Mouse (Mus musculus) liver, postnatal 0 days (tissue): ENCODE data around the gene Olfr695. TPM values are rescaled to one million over a fixed set of nuclear protein-coding genes. Genes with fewer than 3 reads are reported as not detected.
"Not testable (repeated sequence)": the region's sequence is repeated elsewhere in the genome, so short reads cannot be mapped to it uniquely, and the experiment has no call there.

Experiments
- ATAC-seq: fragments of 200-750 bp; cut with Nextera tagmentation; 2 replicates; pipeline ENCODE4 v1.8.0; 2017; ENCODE audit warnings: mild to moderate bottlenecking, moderate library complexity
- DNase-seq: peaks from one replicate; pipeline ENCODE4 v3.0.0-alpha.2; 2016
- H3K27ac ChIP-seq: fragments of 300-500 bp; sonication (generic); 2 replicates; pipeline ENCODE4 v1.5.1; 2014; ENCODE audit warnings: antibody characterized with exemption, moderate library complexity, mild to moderate bottlenecking, low read depth
- H3K27me3 ChIP-seq: fragments of 300-500 bp; sonication (generic); 2 replicates; pipeline ENCODE4 v1.6.1; 2014; ENCODE audit warnings: low read length, control low read depth, mixed read lengths; ENCODE audit not compliant: insufficient read depth
- H3K36me3 ChIP-seq: fragments of 300-500 bp; sonication (generic); replicated peaks from 2 replicates; pipeline ENCODE4 v1.6.1; 2014; ENCODE audit warnings: mild to moderate bottlenecking, control low read depth, low read length, moderate library complexity, mixed read lengths; ENCODE audit not compliant: insufficient read depth
- H3K4me1 ChIP-seq: fragments of 300-500 bp; sonication (generic); 2 replicates; pipeline ENCODE4 v1.6.1; 2014; ENCODE audit warnings: antibody characterized with exemption, mild to moderate bottlenecking, control low read depth; ENCODE audit not compliant: insufficient read depth
- H3K4me2 ChIP-seq: fragments of 300-500 bp; sonication (generic); 2 replicates; pipeline ENCODE4 v1.6.1; 2014; ENCODE audit warnings: low read depth, mild to moderate bottlenecking, low read length, moderate library complexity, mixed read lengths
- H3K4me3 ChIP-seq: fragments of 300-500 bp; sonication (generic); 2 replicates; pipeline ENCODE4 v1.5.1; 2014; ENCODE audit warnings: low read depth, low read length
- H3K9ac ChIP-seq: fragments of 300-500 bp; sonication (generic); replicated peaks from 2 replicates; pipeline ENCODE4 v1.6.1; 2014; ENCODE audit warnings: mild to moderate bottlenecking, moderate library complexity
- H3K9me3 ChIP-seq: fragments of 300-500 bp; sonication (generic); 2 replicates; pipeline ENCODE4 v1.6.1; 2016; ENCODE audit warnings: mild to moderate bottlenecking, control low read depth, low read length, mixed read lengths
- CTCF ChIP-seq: sonication (generic); IDR thresholded peaks from 2 replicates; pipeline ENCODE4 v1.5.1; 2016; ENCODE audit warnings: antibody characterized with exemption, low read depth
- EP300 ChIP-seq: IDR thresholded peaks from 2 replicates; pipeline ENCODE4 v1.6.1; 2016; ENCODE audit warnings: antibody characterized with exemption, low read depth, mild to moderate bottlenecking
- WGBS: fragments of 180-500 bp; shearing (Covaris S2); extraction: QIAGEN DNeasy Blood & Tissue Kit; methylation state at CpG from one replicate; pipeline ENCODE4 v1.1.7; 2014; ENCODE audit not compliant: insufficient replicate concordance; 5-methylcytosine and 5-hydroxymethylcytosine counted together
- polyA plus RNA-seq: library from polyadenylated mRNA; unstranded; fragments of >200 nt; fragmentation: Nextera tagmentation; extraction: Ambion mirVana; gene quantifications from 2 replicates; pipeline ENCODE4 v1.2.1, GENCODE M21; 2015

The Olfr695 gene
- polyA plus RNA-seq, result not detected in 2 replicates

DNA sequence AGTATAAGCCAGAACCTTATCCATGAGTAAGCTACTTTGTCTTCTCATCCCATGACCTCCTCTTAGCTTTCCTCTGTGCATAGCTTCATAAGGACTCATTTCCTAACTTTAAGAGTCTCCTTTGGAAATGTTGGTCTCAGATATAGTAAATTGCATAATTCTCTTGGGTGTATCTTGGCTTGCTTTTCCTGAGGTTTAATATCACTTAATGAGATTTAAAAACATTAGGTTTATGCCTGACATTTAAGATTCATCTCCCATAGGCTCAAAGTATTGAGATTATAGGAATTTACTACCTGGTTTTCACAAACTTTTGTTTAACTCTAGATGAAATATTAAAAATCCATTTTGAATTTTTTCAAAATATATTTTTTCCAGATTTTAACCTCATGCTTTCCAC is at the start of gene Olfr695:
Gene Olfr695, minus strand, starts transcription at position 101 of the 400 bp plus-strand sequence.
- TF ChIP-seq EP300 (no peak), CTCF (no peak)
- Histone ChIP-seq H3K9ac (no peak within 1 kb of the TSS), H3K36me3 (no peaks in the 10 kb centered on the region), H3K27ac (no peak within 1 kb of the TSS), H3K4me3 (no peak within 1 kb of the TSS), H3K4me1 (no peaks in the 10 kb centered on the region), H3K27me3 (no peaks in the 10 kb centered on the region), H3K4me2 (no peak within 1 kb of the TSS), H3K9me3 (no peaks in the 10 kb centered on the region)
- no peak for ATAC-seq
- no peak for DNase-seq

DNA sequence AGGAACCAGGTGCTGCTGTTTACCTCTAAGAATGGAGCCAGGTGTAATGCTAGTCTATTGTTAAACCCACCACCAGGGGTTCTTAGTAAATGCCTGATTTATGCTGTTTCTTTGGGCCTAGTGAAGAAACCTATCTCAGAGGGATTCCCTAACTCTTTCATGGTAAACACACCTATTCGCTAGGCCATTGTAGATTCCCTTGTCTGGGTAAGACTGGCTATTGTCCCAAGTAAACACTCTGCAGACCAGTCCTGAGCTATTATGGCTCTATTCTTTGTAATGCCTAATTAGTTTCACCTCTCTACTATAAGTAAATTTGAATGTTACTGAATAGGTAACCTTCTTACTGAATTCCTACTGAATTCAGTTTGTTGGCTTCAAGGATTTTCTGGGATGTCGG is 44.8 kb upstream of the Olfr695 start:
- H3K36me3 ChIP-seq, H3K27me3 ChIP-seq, H3K27ac ChIP-seq, DNase-seq, ATAC-seq, H3K4me1 ChIP-seq, H3K4me3 ChIP-seq, H3K9ac ChIP-seq, H3K9me3 ChIP-seq, H3K4me2 ChIP-seq: not testable (repeated sequence)
- WGBS, result 85% methylated on average over 2 of the region's 2 CpGs

DNA sequence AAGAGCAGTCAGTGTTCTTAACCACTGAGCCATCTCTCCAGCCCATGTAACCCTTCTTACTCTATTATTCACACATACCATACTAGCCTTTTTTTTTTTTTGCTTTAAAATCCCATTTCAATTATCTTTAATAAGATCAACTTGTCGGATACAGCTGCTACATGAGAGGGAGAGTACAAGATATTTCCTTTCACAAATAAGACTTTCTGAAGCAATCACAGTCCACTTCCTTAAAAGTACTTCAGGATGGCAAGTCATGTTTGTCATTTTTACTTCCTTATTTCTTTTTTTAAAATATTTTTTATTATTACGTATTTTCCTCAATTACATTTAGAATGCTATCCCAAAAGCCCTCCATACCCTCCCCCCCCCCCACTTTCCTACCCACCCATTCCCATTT is 42.6 kb upstream of the Olfr695 start:
- Histone ChIP-seq H3K4me2 (no peak overlapping the region), H3K27ac (no peak overlapping the region), H3K4me1 (no peaks in the 10 kb centered on the region), H3K4me3 (no peak overlapping the region), H3K9me3 (no peaks in the 10 kb centered on the region), H3K27me3 (no peaks in the 10 kb centered on the region), H3K9ac (no peak overlapping the region), H3K36me3 (no peaks in the 10 kb centered on the region)
- DNase-seq, result no peak
- ATAC-seq, result no peak
- 51% methylated on average over 2 of the region's 2 CpGs for WGBS
- TF ChIP-seq EP300, result no peak
- no peak for TF ChIP-seq CTCF

DNA sequence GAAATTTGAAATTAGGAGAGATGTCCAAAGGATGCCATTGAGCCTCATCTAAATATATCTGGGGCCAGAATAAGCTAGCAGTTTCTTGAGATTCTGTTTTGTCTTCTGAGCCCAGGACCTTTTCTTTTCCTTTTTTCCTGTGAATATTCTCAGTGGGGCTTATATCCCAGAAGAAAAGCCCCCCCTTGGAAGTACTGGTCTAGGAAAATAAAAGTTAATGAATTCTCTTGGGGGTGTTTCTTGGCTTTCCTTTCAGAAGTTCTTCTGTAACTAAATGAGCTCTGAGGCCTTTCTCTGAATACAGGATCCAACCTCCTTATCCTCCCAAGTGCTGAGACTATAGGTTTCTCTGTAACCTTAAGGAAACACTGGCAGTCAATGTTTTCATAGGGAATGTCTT is 39.1 kb upstream of the Olfr695 start, which contains the start of gene Olfr698:
Gene Olfr698, minus strand, starts transcription at position 101 of the 400 bp plus-strand sequence.
- Histone ChIP-seq H3K36me3 (no peaks in the 10 kb centered on the region), H3K4me1 (no peaks in the 10 kb centered on the region), H3K27me3 (no peaks in the 10 kb centered on the region), H3K27ac (no peak within 1 kb of the TSS), H3K4me3 (no peak within 1 kb of the TSS), H3K9ac (no peak within 1 kb of the TSS), H3K9me3 (no peaks in the 10 kb centered on the region), H3K4me2 (no peak within 1 kb of the TSS)
- TF ChIP-seq CTCF (no peak), EP300 (no peak)
- no peak for DNase-seq
- no peak for ATAC-seq

DNA sequence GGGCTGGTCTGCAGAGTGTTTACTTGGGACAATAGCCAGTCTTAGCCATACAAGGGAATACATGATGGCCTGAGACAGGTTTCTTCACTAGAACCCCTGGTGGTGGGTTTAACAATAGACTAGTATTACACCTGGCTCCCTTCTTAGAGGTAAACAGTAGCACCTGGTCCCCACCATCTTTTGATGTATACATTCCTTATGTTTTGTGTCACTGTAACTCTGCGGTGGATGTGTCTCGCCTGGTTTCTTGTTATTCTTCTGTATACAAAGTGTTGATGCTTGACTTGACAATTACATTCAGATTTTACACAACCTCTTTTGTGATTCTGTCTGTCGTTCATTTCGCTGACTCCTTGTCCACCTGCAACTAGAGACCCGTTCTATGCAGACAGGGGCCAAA is 29.6 kb upstream of the Olfr695 start:
- no peaks in the 10 kb centered on the region for H3K4me1 ChIP-seq
- H3K4me3 ChIP-seq, result no peak overlapping the region
- no peaks in the 10 kb centered on the region for H3K9me3 ChIP-seq
- DNase-seq (no peak), ATAC-seq (no peak)
- WGBS, result 80% methylated on average over 5 of the region's 5 CpGs
- no peak overlapping the region for H3K4me2 ChIP-seq
- H3K27me3 ChIP-seq, result no peaks in the 10 kb centered on the region
- TF ChIP-seq EP300 (no peak), CTCF (no peak)
- no peak overlapping the region for H3K9ac ChIP-seq
- no peaks in the 10 kb centered on the region for H3K36me3 ChIP-seq
- no peak overlapping the region for H3K27ac ChIP-seq

DNA sequence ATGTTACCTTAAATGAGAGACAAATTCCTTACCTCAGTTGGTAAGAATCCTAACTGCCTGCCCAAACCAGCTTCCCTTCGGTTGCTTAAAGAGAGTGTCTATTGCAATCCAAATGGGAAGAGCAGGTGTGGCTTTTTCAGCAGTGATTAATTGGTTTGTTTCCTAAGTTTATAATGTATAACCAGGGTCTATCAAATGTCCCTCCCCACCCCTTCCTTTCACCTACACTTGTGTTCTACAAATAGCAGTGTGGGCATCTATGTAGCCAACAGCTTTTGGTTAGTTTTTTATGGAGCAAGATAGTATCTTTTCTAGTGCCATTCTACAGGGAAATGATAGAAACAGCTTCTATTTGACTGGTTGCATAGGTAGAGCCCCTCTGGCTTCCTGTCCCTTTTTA is 26.1 kb upstream of the Olfr695 start, which contains the start of gene Olfr697:
Gene Olfr697, minus strand, starts transcription at position 101 of the 400 bp plus-strand sequence.
- Histone ChIP-seq H3K27me3 (no peaks in the 10 kb centered on the region), H3K4me2 (no peak within 1 kb of the TSS), H3K9ac (no peak within 1 kb of the TSS), H3K27ac (no peak within 1 kb of the TSS), H3K36me3 (no peaks in the 10 kb centered on the region), H3K4me1 (no peaks in the 10 kb centered on the region), H3K4me3 (no peak within 1 kb of the TSS), H3K9me3 (no peaks in the 10 kb centered on the region)
- DNase-seq (no peak), ATAC-seq (no peak)
- WGBS, result 68% methylated on average over 1 of the region's 1 CpGs
- TF ChIP-seq CTCF (no peak), EP300 (no peak)

DNA sequence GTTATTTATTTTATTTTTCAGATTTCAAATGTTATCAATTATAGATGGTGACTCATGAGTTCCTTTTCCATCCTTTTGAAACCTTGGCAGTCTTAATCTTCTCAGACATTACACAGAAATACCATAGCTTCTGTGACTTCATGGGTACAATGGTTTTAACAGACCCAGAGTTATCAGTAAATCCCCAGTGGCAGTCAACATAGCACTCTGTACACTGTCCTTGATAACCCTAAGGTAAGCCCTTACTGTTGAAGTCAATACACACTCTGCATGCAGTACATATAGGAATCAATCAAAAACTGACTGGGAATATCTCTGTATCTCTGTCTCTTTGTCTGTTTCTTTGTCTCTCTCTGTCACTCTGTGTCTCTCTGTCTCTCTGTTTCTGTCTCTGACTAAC is 20.8 kb upstream of the Olfr695 start:
- Histone ChIP-seq H3K9me3 (no peaks in the 10 kb centered on the region), H3K4me2 (no peak overlapping the region), H3K4me1 (no peaks in the 10 kb centered on the region), H3K27me3 (no peaks in the 10 kb centered on the region), H3K4me3 (no peak overlapping the region), H3K36me3 (no peaks in the 10 kb centered on the region), H3K27ac (no peak overlapping the region), H3K9ac (no peak overlapping the region)
- TF ChIP-seq CTCF (no peak), EP300 (no peak)
- ATAC-seq, result no peak
- no peak for DNase-seq
